Mouse (Mus musculus): ENCODE results near the gene Poc5. TPM values are rescaled to one million over a fixed set of nuclear protein-coding genes. Genes with fewer than 3 reads are reported as not detected.

Gene Poc5
- total and polyA plus RNA-seq, 3 experiments, result 17.1 to 25.4 TPM; not detected in 1

GRCm38 (mm10) chr13:96450205-96450856 lies 62.2 kb downstream of the Poc5 start:
- DNase-seq (ENCODE audit: low read depth, low spot score), result no peak
- Histone ChIP-seq H3K9ac (ENCODE audit: control insufficient read depth, low read depth, low read length, poor library complexity, severe bottlenecking) (no peak overlapping the region), H3K4me3 (ENCODE audit: control insufficient read depth in 1 of 2, insufficient read depth in 1 of 2, low read depth in 2 of 2, low read length in 2 of 2) (no peak overlapping the region), H3K27ac (ENCODE audit: control insufficient read depth, low read depth, low read length) (no peak overlapping the region), H3K4me1 (ENCODE audit: control insufficient read depth in 1 of 2, insufficient read depth in 2 of 2, low read length in 2 of 2) (peaks cover 0 to 5% of the 10 kb centered on the region in 2 experiments; a peak in 2 of 4 replicates), H3K36me3 (ENCODE audit: control insufficient read depth in 1 of 2, insufficient read depth in 2 of 2, low read length in 2 of 2) (no peaks in the 10 kb centered on the region), H3K79me2 (ENCODE audit: control insufficient read depth, insufficient read depth, low read length, poor library complexity) (no peaks in the 10 kb centered on the region), H3K27me3 (ENCODE audit: control insufficient read depth in 1 of 2, insufficient read depth in 2 of 2, low read length in 2 of 2) (no peaks in the 10 kb centered on the region), H3K9me3 (replicated peaks; ENCODE audit: insufficient read depth, low read length) (no peaks in the 10 kb centered on the region)
- TF ChIP-seq POLR2AphosphoS2 (IDR thresholded peaks at IDR 0.05; ENCODE audit: low read length) (no peak), MAX (IDR thresholded peaks at IDR 0.05; ENCODE audit: low read length) (no peak), TAL1 (IDR thresholded peaks at IDR 0.05; ENCODE audit: low read length) (no peak), GABPA (IDR thresholded peaks at IDR 0.05; ENCODE audit: low read depth, low read length) (no peak), EP300 (IDR thresholded peaks at IDR 0.05; ENCODE audit: low read depth in 1 of 2, low read length in 2 of 2) (no peak), USF1 (IDR thresholded peaks at IDR 0.05; ENCODE audit: low read depth, low read length) (no peak), ZMIZ1 (IDR thresholded peaks at IDR 0.05; ENCODE audit: low read depth, low read length) (no peak), ELF1 (IDR thresholded peaks at IDR 0.05; ENCODE audit: low read depth, low read length) (no peak), SMC3 (IDR thresholded peaks at IDR 0.05; ENCODE audit: low read depth, low read length) (no peak), GATA1 (IDR thresholded peaks at IDR 0.05; ENCODE audit: low read depth, low read length) (no peak), RCOR1 (IDR thresholded peaks at IDR 0.05; ENCODE audit: low read depth, low read length) (no peak), NELFE (IDR thresholded peaks at IDR 0.05; ENCODE audit: low read depth, low read length) (no peak), SIN3A (IDR thresholded peaks at IDR 0.05; ENCODE audit: low read length) (no peak), POLR2AphosphoS5 (IDR thresholded peaks at IDR 0.05; ENCODE audit: borderline replicate concordance, low read depth, low read length) (no peak), HCFC1 (IDR thresholded peaks at IDR 0.05; ENCODE audit: low read depth, low read length) (no peak), E2F4 (IDR thresholded peaks at IDR 0.05; ENCODE audit: borderline replicate concordance, low read depth, low read length) (no peak), MYC (IDR thresholded peaks at IDR 0.05; ENCODE audit: low read depth, low read length) (no peak), CHD2 (IDR thresholded peaks at IDR 0.05; ENCODE audit: low read length) (no peak)

- no peaks in the 10 kb centered on the region for H3K9me3 ChIP-seq (replicated peaks; ENCODE audit: insufficient read depth, low read length)
- no peak overlapping the region for H3K27ac ChIP-seq (ENCODE audit: control insufficient read depth, low read depth, low read length)
- H3K79me2 ChIP-seq (ENCODE audit: control insufficient read depth, insufficient read depth, low read length, poor library complexity), result no peaks in the 10 kb centered on the region
- H3K4me1 ChIP-seq (ENCODE audit: control insufficient read depth in 1 of 2, insufficient read depth in 2 of 2, low read length in 2 of 2), result peaks cover 0 to 5% of the 10 kb centered on the region in 2 experiments; a peak in 2 of 4 replicates
- no peak overlapping the region for H3K9ac ChIP-seq (ENCODE audit: control insufficient read depth, low read depth, low read length, poor library complexity, severe bottlenecking)
- no peaks in the 10 kb centered on the region for H3K36me3 ChIP-seq (ENCODE audit: control insufficient read depth in 1 of 2, insufficient read depth in 2 of 2, low read length in 2 of 2)
- no peak for DNase-seq (ENCODE audit: low read depth, low spot score)
- H3K27me3 ChIP-seq (ENCODE audit: control insufficient read depth in 1 of 2, insufficient read depth in 2 of 2, low read length in 2 of 2), result no peaks in the 10 kb centered on the region
- H3K4me3 ChIP-seq (ENCODE audit: control insufficient read depth in 1 of 2, insufficient read depth in 1 of 2, low read depth in 2 of 2, low read length in 2 of 2), result no peak overlapping the region
- TF ChIP-seq MXI1 (IDR thresholded peaks at IDR 0.05; ENCODE audit: low read depth, low read length), result no peak
- no peak for TF ChIP-seq MYC (IDR thresholded peaks at IDR 0.05; ENCODE audit: low read depth, low read length)
- TF ChIP-seq ZC3H11A (IDR thresholded peaks at IDR 0.05; ENCODE audit: low read depth, low read length), result no peak
- TF ChIP-seq POLR2AphosphoS5 (IDR thresholded peaks at IDR 0.05; ENCODE audit: borderline replicate concordance, low read depth, low read length), result no peak
- TF ChIP-seq RAD21 (IDR thresholded peaks at IDR 0.05; ENCODE audit: low read depth, low read length), result no peak
- TF ChIP-seq USF1 (IDR thresholded peaks at IDR 0.05; ENCODE audit: low read depth, low read length), result no peak
- TF ChIP-seq ZNF384 (IDR thresholded peaks at IDR 0.05; ENCODE audit: low read depth, low read length), result no peak
- TF ChIP-seq ETS1 (IDR thresholded peaks at IDR 0.05; ENCODE audit: low read depth, low read length), result no peak
- TF ChIP-seq SIN3A (IDR thresholded peaks at IDR 0.05; ENCODE audit: low read length), result no peak
Observed at GRCm38 (mm10) chr13:96450869-96451268, 62.8 kb downstream of the Poc5 start.
